Mouse (Mus musculus) layer of hippocampus, adult 2 months (tissue): ENCODE measurements around the gene Fuom. TPM values are rescaled to one million over a fixed set of nuclear protein-coding genes. Genes with fewer than 3 reads are reported as not detected.
A peak's percentile ranks its signal among the peaks of the same experiment; 100 is the strongest.

ENCODE experiments used
- DNase-seq, 2 experiments: peaks; one replicate each; pipeline ENCODE4 v3.0.0; 2022; ENCODE audit warnings: low spot score in 2 of 2
- H3K27ac ChIP-seq: fragments of 200-600 bp; 2 replicates; pipeline ENCODE4 v1.8.1; 2022
- H3K4me3 ChIP-seq: fragments of 200-600 bp; 2 replicates; pipeline ENCODE4 v1.8.1; 2022; ENCODE audit warnings: mild to moderate bottlenecking
- CTCF ChIP-seq: fragments of 200-600 bp; conservative IDR thresholded peaks from 2 replicates; pipeline ENCODE4 v1.8.1; 2022; ENCODE audit warnings: antibody characterized with exemption, mild to moderate bottlenecking, moderate library complexity
- total RNA-seq, 2 experiments: library from RNA; stranded (reverse); gene quantifications; 2 replicates each; pipeline ENCODE4 v1.2.3; 2021

The Fuom gene
- total RNA-seq, 2 experiments from 2014 or later, result 46.6 to 48.5 TPM

DNA sequence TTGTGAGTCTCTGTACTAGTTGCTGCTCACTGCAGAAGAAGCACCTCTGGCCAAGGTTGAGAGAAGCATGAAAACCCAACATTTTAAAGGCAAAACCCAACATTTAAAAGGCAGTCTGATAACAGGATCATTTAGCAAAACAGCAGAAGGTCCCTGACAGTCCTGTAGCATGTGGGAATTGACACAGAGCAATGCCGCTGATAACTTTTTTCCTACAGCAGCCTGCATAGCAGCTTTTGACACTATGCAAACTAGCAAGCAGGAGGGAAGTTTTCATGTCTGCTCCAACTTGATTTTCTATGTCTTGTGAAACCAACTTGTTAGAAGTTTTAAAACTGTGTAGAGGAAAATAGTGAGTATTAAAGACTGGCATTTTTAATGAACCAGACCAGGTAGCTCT is 22.1 kb upstream of the Fuom start:
- Histone ChIP-seq H3K4me3 (no peak overlapping the region), H3K27ac (no peak overlapping the region)
- TF ChIP-seq CTCF, result no peak
- no peak for DNase-seq

DNA sequence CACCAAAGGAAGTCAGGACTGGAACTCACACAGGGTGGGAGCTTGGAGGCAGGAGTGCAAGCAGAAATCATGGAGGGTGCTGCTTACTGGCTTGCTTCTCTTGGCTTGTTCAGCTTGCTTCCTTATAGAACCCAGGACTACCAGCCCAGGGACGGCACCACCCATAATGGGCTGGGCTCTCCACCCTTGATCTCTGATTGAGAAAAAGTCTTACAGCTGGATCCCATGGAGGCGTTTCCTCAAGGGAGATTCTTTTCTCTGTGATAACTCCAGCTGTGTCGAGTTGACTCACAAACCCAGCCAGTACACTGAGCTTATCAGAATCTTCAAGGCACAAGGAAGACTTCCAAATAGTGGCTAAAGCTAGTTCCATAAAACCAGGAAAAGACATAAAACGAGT is 20.5 kb upstream of the Fuom start:
- Histone ChIP-seq H3K27ac (no peak overlapping the region), H3K4me3 (no peak overlapping the region)
- DNase-seq, result no peak
- TF ChIP-seq CTCF, result no peak

DNA sequence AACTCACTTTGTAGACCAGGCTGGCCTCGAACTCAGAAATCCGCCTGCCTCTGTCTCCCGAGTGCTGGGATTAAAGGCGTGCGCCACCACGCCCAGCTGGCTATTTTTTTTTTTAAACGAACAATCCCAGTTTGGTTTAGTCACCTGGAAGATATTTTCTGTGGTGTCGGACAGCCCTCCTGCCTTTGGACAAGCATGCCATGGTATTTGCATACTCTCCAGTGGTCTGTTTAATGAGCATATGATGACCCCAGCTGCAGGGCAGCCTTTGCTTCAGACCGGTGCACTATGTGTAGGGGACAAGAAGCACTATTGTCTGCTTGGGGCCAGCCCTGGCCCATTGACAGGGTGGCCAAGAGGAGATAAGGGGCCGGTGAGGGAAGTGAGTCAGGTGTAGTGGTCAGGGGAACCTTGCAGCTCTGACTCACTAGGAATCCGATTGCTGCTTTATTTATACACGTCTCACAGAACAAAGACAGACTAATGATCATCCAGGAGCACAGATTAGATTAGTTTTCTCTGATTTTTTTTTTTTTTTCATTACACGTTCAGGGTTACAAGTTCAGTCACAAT is 19.2 kb upstream of the Fuom start:
- TF ChIP-seq CTCF, result no peak
- Histone ChIP-seq H3K4me3 (no peak overlapping the region), H3K27ac (no peak overlapping the region)
- DNase-seq, result no peak

DNA sequence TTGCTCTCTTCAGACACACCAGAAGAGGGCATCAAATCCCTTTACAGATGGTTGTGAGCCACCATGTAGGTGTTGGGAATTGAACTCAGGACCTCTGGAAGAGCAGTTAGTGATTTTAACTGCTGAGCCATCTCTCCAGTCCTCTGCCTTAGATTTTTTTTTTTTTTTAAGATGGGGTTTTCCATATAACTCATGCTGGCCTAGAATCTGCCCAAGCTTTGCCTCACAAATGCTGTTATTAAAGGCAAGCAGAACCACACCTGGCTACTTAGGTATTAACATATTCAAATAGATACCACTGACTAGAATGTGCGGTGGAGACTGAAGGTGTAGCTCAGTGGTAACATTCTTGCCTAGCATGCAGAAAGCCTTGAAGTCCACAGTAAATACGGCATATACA is 18.2 kb upstream of the Fuom start:
- TF ChIP-seq CTCF, result no peak
- H3K4me3 ChIP-seq, result no peak overlapping the region
- no peak overlapping the region for H3K27ac ChIP-seq
- no peak for DNase-seq

DNA sequence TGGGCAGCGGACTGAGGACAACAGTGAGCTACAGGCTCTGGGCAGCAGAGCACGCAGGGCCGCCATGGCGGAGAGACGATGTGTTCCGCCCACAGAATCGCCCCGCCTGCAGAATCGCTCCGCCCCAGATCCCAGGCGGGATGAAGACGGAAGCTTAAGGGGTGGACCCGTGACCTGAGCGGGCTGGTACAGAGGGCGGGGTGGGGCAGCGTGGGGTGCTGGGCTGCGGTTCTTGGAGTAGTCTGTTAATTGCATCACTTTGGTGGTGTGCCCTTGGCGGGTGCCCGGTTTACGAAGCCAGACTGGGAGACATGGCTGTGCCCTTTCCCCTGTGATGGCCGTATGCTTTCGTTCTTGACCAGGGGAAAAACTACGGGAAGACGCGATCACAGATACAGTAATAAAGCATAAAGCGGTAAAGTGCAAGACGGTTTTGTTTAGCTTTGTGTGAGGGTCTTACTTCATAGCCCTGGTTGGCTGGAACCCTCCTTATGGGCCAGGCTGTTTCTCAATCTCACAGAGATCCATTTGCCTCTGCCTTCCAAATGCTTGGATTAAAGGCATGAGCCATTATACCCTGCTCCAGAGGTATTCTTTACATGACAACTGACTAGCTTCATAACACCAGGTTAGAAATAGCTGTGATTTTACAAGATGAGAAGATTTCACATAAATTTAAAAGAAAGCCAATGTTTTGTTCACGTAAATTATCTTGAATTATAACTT is 14.3 kb upstream of the Fuom start, which contains the start of gene Echs1:
TSS of gene Echs1 (minus strand) at position 148 of the 726 bp plus-strand sequence.
- H3K27ac ChIP-seq, result peak within 1 kb of the TSS; percentile 96
- H3K4me3 ChIP-seq, result peak within 1 kb of the TSS; percentile 96
- TF ChIP-seq CTCF, result no peak
- DNase-seq, result peak; percentile 87 to 89

DNA sequence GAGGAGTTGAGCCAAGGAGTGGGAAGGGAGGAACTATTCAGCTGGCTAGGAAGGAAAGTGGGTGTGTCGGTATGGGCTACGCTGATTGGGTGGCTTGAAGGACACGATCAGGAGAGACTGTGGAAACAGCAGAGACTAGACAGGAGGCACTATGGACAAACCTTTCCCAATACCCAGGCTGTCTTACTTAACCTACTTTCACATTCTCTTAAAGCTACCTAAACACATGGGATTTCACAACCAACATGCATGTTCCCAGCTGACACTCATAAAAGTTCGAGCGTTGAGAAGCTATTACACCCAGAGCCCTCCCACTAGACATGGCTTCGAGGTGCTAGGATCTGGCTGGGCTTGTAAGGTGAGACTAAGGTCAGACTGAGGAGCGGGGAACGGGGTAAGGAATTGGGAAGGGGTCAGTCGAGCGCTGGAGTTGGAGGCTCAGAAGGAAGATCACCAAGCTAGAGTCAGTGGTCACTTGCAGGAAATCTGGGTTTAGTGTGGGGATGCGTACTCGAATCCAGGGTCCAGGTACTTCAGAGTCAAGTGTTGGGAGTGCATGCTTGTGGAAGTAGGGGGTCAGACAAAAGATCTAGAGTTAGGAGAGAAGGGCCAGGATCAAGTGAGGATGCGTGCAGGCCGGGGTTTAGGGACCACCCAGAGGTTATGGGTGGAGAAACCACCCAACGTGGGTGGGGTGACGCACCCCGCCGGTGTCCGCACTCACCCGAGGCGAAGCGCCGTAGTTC is 13.5 kb upstream of the Fuom start, which contains the start of gene Paox:
TSS of gene Paox (plus strand) at position 217 of the 746 bp plus-strand sequence.
- no peak for TF ChIP-seq CTCF
- DNase-seq, result peak; percentile 50 to 76
- Histone ChIP-seq H3K27ac (peak within 1 kb of the TSS; percentile 96), H3K4me3 (peak within 1 kb of the TSS; percentile 96)

DNA sequence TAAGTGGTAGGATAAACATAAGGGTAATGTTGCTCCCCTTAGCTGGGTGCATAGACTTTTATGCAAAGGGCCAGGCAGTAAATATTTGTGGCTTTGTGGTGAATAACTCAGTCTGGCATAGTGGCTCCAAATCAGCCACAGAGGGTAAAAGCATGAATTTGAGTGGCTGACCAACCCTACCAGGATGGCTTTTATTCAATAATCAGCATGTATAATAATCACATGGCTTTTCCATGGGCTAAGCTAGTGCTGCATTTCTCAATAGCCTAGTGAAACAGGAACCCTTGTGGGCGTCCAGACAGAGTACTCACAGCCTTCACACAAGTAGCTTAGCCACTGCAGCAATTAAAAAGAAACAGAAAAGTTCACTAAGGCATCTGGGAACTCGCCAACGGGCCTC is 9.7 kb upstream of the Fuom start:
- DNase-seq, result no peak
- Histone ChIP-seq H3K27ac (no peak overlapping the region), H3K4me3 (no peak overlapping the region)
- no peak for TF ChIP-seq CTCF

DNA sequence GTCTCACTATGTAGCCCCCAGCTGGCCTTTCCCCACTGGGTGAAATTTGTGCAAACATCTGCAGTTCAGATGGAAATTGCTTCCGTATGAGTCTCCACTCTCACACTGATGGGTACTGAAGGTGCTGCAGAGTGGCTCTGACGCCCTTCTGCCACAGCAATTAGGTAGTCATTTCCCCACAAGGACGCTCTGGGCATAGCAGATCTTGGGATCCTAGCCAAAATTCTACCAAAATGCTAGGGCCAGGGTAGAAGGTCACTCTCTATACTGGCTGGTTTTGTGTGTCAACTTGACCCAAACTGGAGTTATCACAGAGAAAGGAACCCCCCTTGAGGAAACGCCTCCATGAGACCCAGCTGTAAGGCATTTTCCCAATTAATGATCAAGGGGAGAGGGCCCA is 1.8 kb upstream of the Fuom start:
- DNase-seq, result no peak
- no peak overlapping the region for H3K27ac ChIP-seq
- no peak overlapping the region for H3K4me3 ChIP-seq
- TF ChIP-seq CTCF, result no peak

DNA sequence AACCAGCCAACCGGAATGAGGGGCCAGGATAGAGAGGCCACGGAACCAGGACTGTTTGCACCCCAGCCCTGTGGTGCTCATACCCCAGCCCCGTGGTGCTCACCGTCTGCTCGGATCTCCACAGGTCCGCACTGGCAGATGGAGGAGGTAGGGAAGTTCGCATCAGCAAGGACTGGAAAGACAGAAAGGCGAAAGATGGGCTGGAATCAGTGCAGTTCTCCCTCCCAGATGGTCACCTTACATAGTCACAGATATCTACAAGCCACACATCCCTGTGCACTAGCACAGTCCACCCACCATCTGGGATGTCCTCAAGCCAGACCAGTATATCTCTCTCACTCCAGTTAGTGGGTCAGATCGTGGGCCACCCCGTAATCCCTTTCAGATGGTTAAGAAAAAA is 743 bp downstream of the Fuom start:
- peak overlapping the region; percentile 88 for H3K27ac ChIP-seq
- no peak for TF ChIP-seq CTCF
- peak overlapping the region; percentile 58 for H3K4me3 ChIP-seq
- no peak for DNase-seq

DNA sequence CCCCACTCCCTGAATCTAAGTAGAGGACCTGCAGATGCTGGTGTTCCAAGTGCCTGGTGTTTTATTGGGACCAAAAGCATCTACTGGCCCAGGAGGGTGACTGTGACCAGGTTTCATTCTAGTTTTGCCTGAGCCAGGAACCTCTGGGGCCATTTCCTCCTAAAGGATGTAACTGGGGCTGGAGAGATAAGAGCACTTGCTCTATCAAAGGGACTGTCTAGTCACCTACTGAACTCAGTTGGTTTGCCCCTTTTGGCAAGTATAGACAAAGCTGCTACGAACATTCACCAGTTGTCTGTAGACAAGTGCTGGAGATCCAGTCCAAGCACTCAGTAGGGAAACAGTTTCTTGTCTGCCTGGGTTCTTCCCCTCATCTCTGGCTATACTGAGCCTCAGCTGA is 3.8 kb downstream of the Fuom start:
- Histone ChIP-seq H3K4me3 (no peak overlapping the region), H3K27ac (no peak overlapping the region)
- no peak for TF ChIP-seq CTCF
- DNase-seq, result no peak

DNA sequence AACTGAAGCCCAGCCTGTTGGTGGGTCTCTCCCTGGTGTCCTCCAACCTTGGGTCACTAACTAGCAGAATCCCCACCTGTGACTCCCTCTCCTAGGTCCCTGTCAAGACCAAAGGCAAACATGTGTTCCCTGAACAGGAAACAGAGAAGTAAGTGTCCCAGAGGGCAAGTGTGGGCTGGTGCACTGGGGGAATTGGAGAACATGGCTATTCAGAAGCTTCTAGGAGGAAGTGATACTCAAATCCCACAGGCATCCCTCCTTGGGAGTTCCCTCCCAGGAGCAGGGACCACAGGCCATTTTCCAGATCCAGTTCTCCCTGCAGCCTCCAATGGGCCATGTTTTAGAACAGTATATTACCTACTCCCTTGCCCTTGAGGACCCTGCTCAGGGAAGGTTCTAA is 6.2 kb downstream of the Fuom start:
- TF ChIP-seq CTCF, result no peak
- no peak overlapping the region for H3K27ac ChIP-seq
- no peak for DNase-seq
- H3K4me3 ChIP-seq, result no peak overlapping the region

DNA sequence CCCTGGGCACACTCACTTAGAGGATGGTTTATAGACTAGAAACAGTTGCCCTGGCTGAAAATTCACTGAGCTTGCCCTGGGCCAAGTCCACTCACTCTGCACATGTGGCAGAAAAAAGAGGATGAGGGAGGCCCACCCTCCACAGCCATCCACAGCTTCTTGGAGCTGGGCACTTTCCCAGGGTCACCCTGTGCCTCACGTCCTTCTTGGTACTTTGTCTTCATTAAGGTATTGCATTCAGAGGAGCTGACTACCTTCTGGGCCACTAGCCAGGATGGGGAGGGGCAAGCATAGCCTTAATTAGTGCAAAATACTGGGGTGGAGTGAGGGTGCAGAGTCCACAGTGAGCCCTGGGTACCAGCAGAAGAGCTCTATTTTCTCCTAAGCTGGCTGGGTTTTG is 6.7 kb downstream of the Fuom start:
- H3K4me3 ChIP-seq, result no peak overlapping the region
- H3K27ac ChIP-seq, result no peak overlapping the region
- TF ChIP-seq CTCF, result no peak
- DNase-seq, result no peak

DNA sequence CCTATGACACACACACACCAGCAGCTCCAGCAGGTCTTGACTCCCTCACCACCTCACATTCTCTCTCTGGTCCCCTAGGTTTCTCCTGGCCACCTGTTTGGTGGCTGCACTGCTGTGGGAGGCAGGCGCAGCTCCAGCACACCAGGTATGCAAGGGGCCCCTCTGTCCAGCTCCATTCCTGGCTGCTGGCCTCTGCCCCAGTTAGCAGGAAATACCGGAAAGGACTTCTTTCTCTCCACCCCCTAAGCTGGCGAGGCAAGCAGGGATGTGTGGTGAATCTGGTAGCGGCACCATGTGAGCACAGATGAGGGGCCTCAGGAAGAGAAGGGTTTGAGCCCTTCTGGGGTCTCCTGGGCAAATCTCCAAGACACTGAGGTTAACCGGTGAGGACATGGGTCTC is 7.3 kb downstream of the Fuom start:
- no peak for DNase-seq
- no peak overlapping the region for H3K4me3 ChIP-seq
- TF ChIP-seq CTCF, result no peak
- no peak overlapping the region for H3K27ac ChIP-seq
